Mouse (Mus musculus): ENCODE measurements around the gene Ccdc80. TPM values are rescaled to one million over a fixed set of nuclear protein-coding genes. Genes with fewer than 3 reads are reported as not detected.

Ccdc80 gene
- total RNA-seq, 1 experiment from 2014 or later: 46.9 TPM

GRCm38 (mm10) chr16:45117200-45117599 lies 24.0 kb downstream of the Ccdc80 start:
- no peak for DNase-seq

GRCm38 (mm10) chr16:45118760-45119159 lies 25.6 kb downstream of the Ccdc80 start:
- no peak for DNase-seq

GRCm38 (mm10) chr16:45120844-45121425 lies 27.7 kb downstream of the Ccdc80 start:
- DNase-seq: peak; percentile 72

GRCm38 (mm10) chr16:45122571-45122970 lies 29.4 kb downstream of the Ccdc80 start:
- DNase-seq: peak; percentile 31

- DNase-seq: peak; percentile 37
Measured at GRCm38 (mm10) chr16:45124230-45125203, 31.3 kb downstream of the Ccdc80 start.

GRCm38 (mm10) chr16:45127936-45128710 lies 34.9 kb downstream of the Ccdc80 start:
- DNase-seq: no peak

GRCm38 (mm10) chr16:45141711-45142110 lies 48.5 kb downstream of the Ccdc80 start:
- DNase-seq: peak; percentile 52

- no peak for DNase-seq
Measured at GRCm38 (mm10) chr16:45142565-45142964, 49.4 kb downstream of the Ccdc80 start.

- no peak for DNase-seq
Measured at GRCm38 (mm10) chr16:45145119-45145518, 51.9 kb downstream of the Ccdc80 start.

- no peak for DNase-seq
Measured at GRCm38 (mm10) chr16:45148488-45149082, 55.4 kb downstream of the Ccdc80 start.

- no peak for DNase-seq
Measured at GRCm38 (mm10) chr16:45154741-45155250, 61.6 kb downstream of the Ccdc80 start.

- peak; percentile 87 for DNase-seq
Measured at GRCm38 (mm10) chr16:45158136-45158521, 64.9 kb downstream of the Ccdc80 start.

- peak; percentile 98 for DNase-seq
Measured at GRCm38 (mm10) chr16:45158522-45159388, 65.6 kb downstream of the Ccdc80 start, which contains the start of the genes Slc35a5 and Atg3. TSS of gene Slc35a5 (minus strand) at chr16:45158706. TSS of gene Atg3 (plus strand) at chr16:45158785.

GRCm38 (mm10) chr16:45159389-45159716 lies 66.2 kb downstream of the Ccdc80 start:
- DNase-seq: no peak

Other genes with a start within 250 kb of the Ccdc80 start
- gene Cd200r2, start 226.3 kb upstream of the Ccdc80 start, total RNA-seq (2021): not detected in 2 replicates
- gene Cd200r3, start 149.7 kb upstream of the Ccdc80 start, total RNA-seq (2021): 0.19 TPM in 2 replicates
- gene Slc35a5, start 65.3 kb downstream of the Ccdc80 start, total RNA-seq (2021): 28.4 and 29.1 TPM in 2 replicates
- 55.1 and 55.5 TPM in 2 replicates for gene Atg3, start 65.4 kb downstream of the Ccdc80 start, total RNA-seq (2021)
- gene Btla, start 130.9 kb downstream of the Ccdc80 start, total RNA-seq (2021): 1.0 and 13.8 TPM in 2 replicates

All from adrenal gland, postnatal 14 days (tissue).